Mouse (Mus musculus): ENCODE data around the gene Cand2. TPM values are rescaled to one million over a fixed set of nuclear protein-coding genes. Genes with fewer than 3 reads are reported as not detected.

Cand2 gene
- polyA plus RNA-seq, 1 experiment from 2014 or later = 11.4 TPM

GRCm38 (mm10) chr6:115782781-115783180 is 8.4 kb downstream of the Cand2 start:
- WGBS = 97% methylated on average over 3 of the region's 3 CpGs
- H3K36me3 ChIP-seq (replicated peaks) = peaks cover 37% of the 10 kb centered on the region

GRCm38 (mm10) chr6:115791016-115791415 is 16.7 kb downstream of the Cand2 start:
- H3K27ac ChIP-seq = no peak overlapping the region
- 84% methylated on average over 10 of the region's 10 CpGs for WGBS
- no peaks in the 10 kb centered on the region for H3K27me3 ChIP-seq (replicated peaks)
- H3K9me3 ChIP-seq = no peaks in the 10 kb centered on the region
- ATAC-seq (replicated peaks) = no peak
- no peak overlapping the region for H3K4me2 ChIP-seq
- no peaks in the 10 kb centered on the region for H3K4me1 ChIP-seq
- no peak overlapping the region for H3K4me3 ChIP-seq
- no peak overlapping the region for H3K9ac ChIP-seq
- H3K36me3 ChIP-seq (replicated peaks) = peaks cover 58% of the 10 kb centered on the region

More at GRCm38 (mm10) chr6:115782781-115783180, 8.4 kb downstream of the Cand2 start:
- Histone ChIP-seq H3K9me3 (no peaks in the 10 kb centered on the region), H3K27ac (no peak overlapping the region), H3K4me3 (no peak overlapping the region), H3K4me2 (no peak overlapping the region), H3K4me1 (no peaks in the 10 kb centered on the region), H3K27me3 (replicated peaks) (no peaks in the 10 kb centered on the region), H3K9ac (no peak overlapping the region)
- ATAC-seq (replicated peaks) = no peak

- WGBS = 90% methylated on average over 34 of the region's 34 CpGs
- Histone ChIP-seq H3K4me1 (no peaks in the 10 kb centered on the region), H3K27ac (no peak overlapping the region), H3K36me3 (replicated peaks) (peaks cover 61% of the 10 kb centered on the region), H3K4me2 (no peak overlapping the region), H3K4me3 (no peak overlapping the region), H3K27me3 (replicated peaks) (no peaks in the 10 kb centered on the region), H3K9me3 (no peaks in the 10 kb centered on the region), H3K9ac (no peak overlapping the region)
- ATAC-seq (replicated peaks) = no peak
Observed at GRCm38 (mm10) chr6:115791842-115792686, 17.7 kb downstream of the Cand2 start.

DNA sequence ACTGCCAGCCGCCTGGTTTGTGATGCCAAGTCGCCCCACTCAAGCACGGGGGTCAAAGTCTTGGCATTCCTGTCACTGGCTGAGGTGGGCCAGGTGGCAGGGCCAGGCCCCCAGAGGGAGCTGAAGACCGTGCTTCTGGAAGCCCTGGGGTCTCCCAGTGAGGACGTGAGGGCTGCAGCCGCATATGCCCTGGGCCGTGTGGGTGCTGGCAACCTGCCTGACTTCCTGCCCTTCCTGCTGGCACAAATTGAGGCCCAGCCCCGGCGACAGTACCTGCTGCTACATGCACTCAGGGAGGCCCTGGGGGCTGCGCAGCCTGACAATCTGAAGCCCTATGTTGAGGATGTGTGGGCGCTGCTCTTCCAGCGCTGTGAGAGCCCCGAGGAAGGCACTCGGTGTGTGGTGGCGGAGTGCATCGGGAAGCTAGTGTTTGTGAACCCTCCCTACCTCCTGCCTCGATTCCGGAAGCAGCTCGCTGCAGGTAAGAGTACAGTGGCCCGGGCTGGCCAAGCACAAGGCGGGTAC is 18.4 kb downstream of the Cand2 start:
- no peak for ATAC-seq (replicated peaks)
- H3K36me3 ChIP-seq (replicated peaks) = peaks cover 59% of the 10 kb centered on the region
- H3K9ac ChIP-seq = no peak overlapping the region
- no peak overlapping the region for H3K4me3 ChIP-seq
- 92% methylated on average over 21 of the region's 21 CpGs for WGBS
- H3K4me1 ChIP-seq = no peaks in the 10 kb centered on the region
- H3K9me3 ChIP-seq = no peaks in the 10 kb centered on the region
- no peaks in the 10 kb centered on the region for H3K27me3 ChIP-seq (replicated peaks)
- no peak overlapping the region for H3K27ac ChIP-seq
- no peak overlapping the region for H3K4me2 ChIP-seq

- H3K36me3 ChIP-seq (replicated peaks) = peaks cover 46% of the 10 kb centered on the region
- ATAC-seq (replicated peaks) = no peak
- H3K9me3 ChIP-seq = no peaks in the 10 kb centered on the region
Observed at GRCm38 (mm10) chr6:115801811-115802210, 27.5 kb downstream of the Cand2 start.

GRCm38 (mm10) chr6:115803541-115804382 is 29.4 kb downstream of the Cand2 start:
- 48% methylated on average over 16 of the region's 16 CpGs for whole genome bisulfite sequencing
- H3K4me2 ChIP-seq = no peak overlapping the region
- no peaks in the 10 kb centered on the region for H3K27me3 ChIP-seq (replicated peaks)
- H3K4me1 ChIP-seq = peaks cover 22% of the 10 kb centered on the region
- H3K36me3 ChIP-seq (replicated peaks) = peaks cover 30% of the 10 kb centered on the region
- no peak overlapping the region for H3K4me3 ChIP-seq
- no peak for ATAC-seq (replicated peaks)
- H3K27ac ChIP-seq = no peak overlapping the region
- no peaks in the 10 kb centered on the region for H3K9me3 ChIP-seq
- H3K9ac ChIP-seq = no peak overlapping the region

More at GRCm38 (mm10) chr6:115801811-115802210, 27.5 kb downstream of the Cand2 start:
- peaks cover 13% of the 10 kb centered on the region for H3K4me1 ChIP-seq
- no peaks in the 10 kb centered on the region for H3K27me3 ChIP-seq (replicated peaks)
- no peak overlapping the region for H3K4me2 ChIP-seq
- 97% methylated on average over 3 of the region's 3 CpGs for WGBS
- H3K4me3 ChIP-seq = no peak overlapping the region
- no peak overlapping the region for H3K27ac ChIP-seq
- no peak overlapping the region for H3K9ac ChIP-seq

- no peaks in the 10 kb centered on the region for H3K9me3 ChIP-seq
- H3K4me1 ChIP-seq = peaks cover 22% of the 10 kb centered on the region
- H3K36me3 ChIP-seq (replicated peaks) = peaks cover 26% of the 10 kb centered on the region
- no peak for ATAC-seq (replicated peaks)
- H3K4me2 ChIP-seq = no peak overlapping the region
- no peak overlapping the region for H3K9ac ChIP-seq
- H3K27ac ChIP-seq = no peak overlapping the region
- no peak overlapping the region for H3K4me3 ChIP-seq
- WGBS = 67% methylated on average over 10 of the region's 10 CpGs
- no peaks in the 10 kb centered on the region for H3K27me3 ChIP-seq (replicated peaks)
Observed at GRCm38 (mm10) chr6:115804432-115805192, 30.3 kb downstream of the Cand2 start.

- H3K4me2 ChIP-seq = peak overlapping the region; percentile 83
- H3K9ac ChIP-seq = peak overlapping the region; percentile 87
- H3K4me1 ChIP-seq = peaks cover 22% of the 10 kb centered on the region
- ATAC-seq (replicated peaks) = 0 out of 2 replicates have a peak, but pooled peaks have one; percentile 1
- peak overlapping the region; percentile 92 for H3K27ac ChIP-seq
- no peaks in the 10 kb centered on the region for H3K9me3 ChIP-seq
- H3K4me3 ChIP-seq = peak overlapping the region; percentile 75
- H3K36me3 ChIP-seq (replicated peaks) = peaks cover 7% of the 10 kb centered on the region
- WGBS = 5% methylated on average over 15 of the region's 15 CpGs
- no peaks in the 10 kb centered on the region for H3K27me3 ChIP-seq (replicated peaks)
Observed at GRCm38 (mm10) chr6:115807464-115808195, 33.3 kb downstream of the Cand2 start.

- 0 out of 2 replicates have a peak, but pooled peaks have one; percentile 16 for ATAC-seq (replicated peaks)
- 0% methylated on average over 22 of the region's 22 CpGs for WGBS
- H3K4me3 ChIP-seq = peak overlapping the region; percentile 75
- H3K4me2 ChIP-seq = peak overlapping the region; percentile 83
- peak overlapping the region; percentile 87 for H3K9ac ChIP-seq
- peak overlapping the region; percentile 92 for H3K27ac ChIP-seq
- peaks cover 6% of the 10 kb centered on the region for H3K36me3 ChIP-seq (replicated peaks)
- no peaks in the 10 kb centered on the region for H3K27me3 ChIP-seq (replicated peaks)
- peaks cover 22% of the 10 kb centered on the region for H3K4me1 ChIP-seq
- no peaks in the 10 kb centered on the region for H3K9me3 ChIP-seq
Observed at GRCm38 (mm10) chr6:115808196-115808487, 33.8 kb downstream of the Cand2 start.

DNA sequence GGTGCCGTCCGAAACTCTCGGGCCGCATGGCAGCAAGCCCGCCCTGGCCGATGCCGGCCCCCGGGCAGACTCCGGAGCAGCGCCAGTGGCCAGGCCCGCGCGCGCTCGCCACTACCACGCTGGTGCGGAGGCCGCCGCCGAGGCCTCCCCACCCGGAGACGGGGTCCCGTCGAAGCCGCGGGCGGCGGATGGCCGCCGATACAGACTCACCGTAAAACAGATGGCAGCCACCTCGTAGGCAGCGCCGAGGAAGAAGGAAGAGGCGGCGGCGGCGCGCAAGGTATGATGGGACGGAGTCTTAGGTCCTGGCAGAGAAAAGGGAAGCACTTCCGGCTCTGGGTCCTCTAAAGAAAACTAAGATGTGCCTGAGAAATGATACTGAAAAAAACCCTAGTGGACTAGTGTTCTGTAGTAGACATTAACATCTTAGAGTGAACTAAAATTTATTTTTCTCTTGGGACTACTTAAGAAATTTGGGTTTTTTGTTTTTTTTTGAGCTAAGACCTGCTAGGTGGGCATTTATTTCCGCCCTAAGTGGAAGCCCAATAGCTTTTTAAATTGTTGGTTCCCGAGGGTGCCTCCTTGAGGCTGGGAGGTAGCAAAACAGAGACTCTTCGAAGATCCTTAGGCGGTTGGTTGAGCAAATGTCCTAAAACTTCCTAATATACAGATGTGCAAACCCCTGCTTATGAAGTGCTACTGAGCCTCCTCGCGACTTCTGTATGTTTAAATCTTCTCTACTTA is 34.3 kb downstream of the Cand2 start, which contains the start of gene Rpl32:
TSS of gene Rpl32 (minus strand) at position 260 of the 744 bp plus-strand sequence.
- peak; percentile 91 for ATAC-seq (replicated peaks)
- H3K36me3 ChIP-seq (replicated peaks) = peaks cover 6% of the 10 kb centered on the region
- under 1% methylated on average over 47 of the region's 47 CpGs for WGBS
- peak within 1 kb of the TSS; percentile 83 for H3K4me2 ChIP-seq
- H3K4me1 ChIP-seq = peaks cover 22% of the 10 kb centered on the region
- peak within 1 kb of the TSS; percentile 87 for H3K9ac ChIP-seq
- H3K27ac ChIP-seq = peak within 1 kb of the TSS; percentile 92
- H3K27me3 ChIP-seq (replicated peaks) = no peaks in the 10 kb centered on the region
- H3K9me3 ChIP-seq = no peaks in the 10 kb centered on the region
- peak within 1 kb of the TSS; percentile 75 for H3K4me3 ChIP-seq

- H3K36me3 ChIP-seq (replicated peaks) = no peaks in the 10 kb centered on the region
- WGBS = 71% methylated on average over 8 of the region's 8 CpGs
Observed at GRCm38 (mm10) chr6:115811606-115812005, 37.3 kb downstream of the Cand2 start.

More at GRCm38 (mm10) chr6:115811606-115812005, 37.3 kb downstream of the Cand2 start:
- no peak for ATAC-seq (replicated peaks)
- Histone ChIP-seq H3K9me3 (no peaks in the 10 kb centered on the region), H3K4me2 (no peak overlapping the region), H3K4me3 (no peak overlapping the region), H3K9ac (no peak overlapping the region), H3K4me1 (peaks cover 12% of the 10 kb centered on the region), H3K27me3 (replicated peaks) (no peaks in the 10 kb centered on the region), H3K27ac (no peak overlapping the region)
